In genomic region chr2:157857496-157857895, GRCm38 (mm10) we compare ENCODE assay signal across 26 mouse cellular contexts. TPM values are rescaled to one million over a fixed set of nuclear protein-coding genes. Genes with fewer than 3 reads are reported as not detected.
A peak's percentile ranks its signal among the peaks of the same experiment; 100 is the strongest.
DNase-seq lines count a peak whose midpoint lies in the region; ATAC-seq lines count a peak whose summit lies in the region.
"Had no signal": no experiment of that assay in that cellular context is flagged by ENCODE, and none has a peak within 500 bp of the region (broad histone marks: within the 10 kb centered on the region; RNA-seq: fewer than 3 reads in every experiment).

No protein-coding gene starts in this region.

- no peaks in the 10 kb centered on the region for H3K27me3 ChIP-seq in neural tube, embryonic 15.5 days (replicated peaks)
- H3K27me3 ChIP-seq: embryonic facial prominence, embryonic 13.5 days; embryonic facial prominence, embryonic 15.5 days; forebrain, embryonic 12.5 days had no signal

- no peak overlapping the region for H3K4me2 ChIP-seq in neural tube, embryonic 15.5 days
- H3K4me2 ChIP-seq: embryonic facial prominence, embryonic 13.5 days; embryonic facial prominence, embryonic 15.5 days; forebrain, embryonic 12.5 days had no signal

- no peak for ATAC-seq in neural tube, embryonic 15.5 days (ENCODE audit: low FRiP score)
- ATAC-seq: activated CD4-positive, CD25-positive, alpha-beta regulatory T cell, adult 4 months; forebrain, embryonic 14.5 days; forebrain, embryonic 16.5 days had no signal

- H3K36me3 ChIP-seq in neural tube, embryonic 15.5 days, result no peaks in the 10 kb centered on the region
- H3K36me3 ChIP-seq: embryonic facial prominence, embryonic 13.5 days; embryonic facial prominence, embryonic 15.5 days; forebrain, embryonic 10.5 days; forebrain, embryonic 12.5 days had no signal

- peak overlapping the region; percentile 54; the same call in 1 of the 2 replicates for H3K27ac ChIP-seq in neural tube, embryonic 15.5 days (replicated peaks)
- H3K27ac ChIP-seq: embryonic facial prominence, embryonic 13.5 days; embryonic facial prominence, embryonic 15.5 days; forebrain, embryonic 10.5 days had no signal

- H3K4me1 ChIP-seq in neural tube, embryonic 15.5 days, result peaks cover 38% of the 10 kb centered on the region

- H3K4me3 ChIP-seq in neural tube, embryonic 15.5 days (replicated peaks), result no peak overlapping the region
- H3K4me3 ChIP-seq: embryonic facial prominence, embryonic 13.5 days; embryonic facial prominence, embryonic 15.5 days; erythroblast, embryonic 14.5 days; forebrain, embryonic 10.5 days; forebrain, embryonic 12.5 days had no signal

- peak; percentile 26 for DNase-seq in adrenal gland, postnatal 14 days
- no peak for DNase-seq in adrenal gland, postnatal 25 days
- DNase-seq in neural tube, embryonic 10.5 days (ENCODE audit: extremely low spot score, low spot score), result no peak
- peak; percentile 67 for DNase-seq in adipocyte (ENCODE audit: low spot score)
- no peak for DNase-seq in layer of hippocampus, adult 9-10 months (ENCODE audit: low spot score)
- DNase-seq: adrenal gland, adult 2 months; adrenal gland, postnatal 10 days; cerebellum, adult 11 months; cerebellum, adult 18-20 months; cerebellum, adult 8-10 months; cerebellum, adult 9-11 months; cerebellum, postnatal 14 days; cerebellum, postnatal 36 days; embryo, embryonic 11 days had no signal

- WGBS in neural tube, embryonic 15.5 days, result 69% methylated on average over 3 of the region's 3 CpGs

- H3K9ac ChIP-seq in neural tube, embryonic 15.5 days (replicated peaks), result no peak overlapping the region
- H3K9ac ChIP-seq: embryonic facial prominence, embryonic 13.5 days; embryonic facial prominence, embryonic 15.5 days; forebrain, embryonic 12.5 days had no signal

- H3K9me3 ChIP-seq in neural tube, embryonic 15.5 days (replicated peaks), result no peaks in the 10 kb centered on the region
- H3K9me3 ChIP-seq: embryonic facial prominence, embryonic 13.5 days; embryonic facial prominence, embryonic 15.5 days; forebrain, embryonic 10.5 days; forebrain, embryonic 12.5 days had no signal

RNA-seq across cellular contexts. Expression of gene Vstm2l, which starts 57.0 kb away (rescaled TPM):
- 1.7 and 7.7 TPM in 2 replicates for total RNA-seq in adrenal gland, postnatal 14 days (2021)
- 1.4 and 1.6 TPM in 2 replicates for total RNA-seq in adrenal gland, postnatal 25 days (2021)
- polyA plus RNA-seq in neural tube, embryonic 15.5 days (2015; fragmentation: Nextera tagmentation; extraction: Ambion mirVana), result 31.2 and 42.9 TPM in 2 replicates
- total RNA-seq: common myeloid progenitor, adult 5-6 weeks; MEL had no signal
- polyA plus RNA-seq: activated CD4-positive, CD25-positive, alpha-beta regulatory T cell, adult 4 months; C2C12; erythroblast, embryonic 14.5 days had no signal

Comparison
In these comparisons a context has a peak if more than half of its experiments do, and no peak if none do; other contexts are left out.
1. DNase-seq: peak in adrenal gland, postnatal 14 days (single experiment) and adipocyte (single experiment); none in adrenal gland, postnatal 25 days (single experiment), neural tube, embryonic 10.5 days (single experiment) and layer of hippocampus, adult 9-10 months (single experiment).